Mouse (Mus musculus) granulocyte monocyte progenitor cell, adult 5-6 weeks (primary cell): Measurements from ENCODE around the gene Vps4a. TPM values are rescaled to one million over a fixed set of nuclear protein-coding genes. Genes with fewer than 3 reads are reported as not detected.
"Not testable (repeated sequence)": the region's sequence is repeated elsewhere in the genome, so short reads cannot be mapped to it uniquely, and the experiment has no call there.

Source experiments
- ATAC-seq: replicated peaks from 2 replicates; pipeline ENCODE4 v1.8.0; 2016; ENCODE audit warnings: mild to moderate bottlenecking, moderate TSS enrichment, inconsistent platforms; ENCODE audit not compliant: poor library complexity, severe bottlenecking
- total RNA-seq, 2 experiments: library from RNA; stranded (forward) in 1 of 2; stranded (reverse) in 1 of 2; fragments of 200-712, 200-1000 nt in 1 of 2; fragments of >200 nt in 1 of 2; fragmentation: Nextera tagmentation in 1 of 2; gene quantifications; 2 replicates each; pipeline ENCODE4 v1.2.3; 2014 to 2017

Gene Vps4a
- total RNA-seq (2014; fragmentation: Nextera tagmentation) (21.7 and 22.4 TPM in 2 replicates), total RNA-seq (2017) (29.8 and 31.7 TPM in 2 replicates)

DNA sequence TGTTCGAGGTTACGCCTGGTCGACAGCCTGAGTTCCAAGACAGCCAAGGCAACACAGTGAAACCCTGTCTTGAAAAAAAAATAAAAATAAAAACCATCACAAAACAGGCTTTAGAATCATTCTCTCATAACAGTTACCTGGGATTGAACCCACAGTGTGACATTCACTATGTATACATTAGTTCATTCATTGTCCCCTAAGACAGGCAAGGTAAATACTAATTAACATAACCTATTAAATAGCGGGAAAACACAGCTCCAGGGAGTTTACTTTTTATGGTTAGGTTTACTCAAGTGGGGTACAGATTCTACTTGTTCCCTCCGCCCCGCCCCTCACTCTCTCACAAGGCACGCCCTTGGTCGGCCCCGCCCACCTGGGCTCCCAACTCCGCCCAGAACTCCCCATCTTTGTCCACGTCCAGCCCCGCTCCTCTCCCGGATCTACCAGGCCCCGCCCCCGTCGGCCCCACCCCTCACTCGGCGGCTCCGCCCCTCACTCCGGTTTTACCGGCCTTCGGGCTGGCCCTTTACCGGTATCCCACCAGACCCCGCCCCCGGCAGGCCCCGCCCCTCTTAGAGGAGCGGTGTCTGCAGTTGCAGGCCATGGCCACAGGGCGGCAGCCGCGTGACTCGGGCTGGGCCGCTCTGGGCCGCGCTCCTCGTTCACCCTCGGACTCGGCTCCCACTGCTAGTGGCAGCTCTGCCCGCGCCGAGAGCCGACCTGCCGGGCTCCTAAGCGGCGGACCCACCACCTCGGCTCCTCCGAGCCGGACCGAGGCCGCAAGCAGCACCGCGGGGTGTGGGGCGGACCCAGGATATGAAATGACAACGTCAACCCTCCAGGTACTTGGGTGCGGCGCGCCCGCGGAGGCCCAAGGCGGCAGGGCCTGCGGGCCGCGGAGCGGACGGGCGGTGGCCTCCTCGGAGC, at the start of gene Vps4a:
Gene Vps4a, plus strand, starts transcription at position 573 of the 927 bp plus-strand sequence.
- peak; percentile 82 for ATAC-seq

DNA sequence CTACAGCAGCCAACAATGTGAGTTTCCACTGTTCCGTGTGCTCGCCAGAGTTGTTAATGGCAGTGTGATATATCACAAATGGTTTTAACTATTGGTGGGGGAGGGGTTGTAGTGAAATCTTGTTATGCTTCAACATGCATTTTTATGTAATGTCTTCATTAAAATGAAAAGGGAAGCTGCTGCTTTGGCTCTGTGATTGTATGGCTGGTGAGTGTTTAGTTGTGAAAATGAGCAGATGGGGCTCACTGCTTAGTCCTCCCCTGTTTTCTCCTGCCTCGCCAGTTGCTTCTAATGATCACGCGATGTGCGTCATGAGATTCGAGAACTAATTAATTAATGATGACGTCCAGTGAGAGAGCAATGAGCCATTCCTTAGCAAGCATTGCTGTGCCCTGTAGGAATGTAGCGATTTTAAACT, 45.6 kb upstream of the Vps4a start:
- no peak for ATAC-seq

DNA sequence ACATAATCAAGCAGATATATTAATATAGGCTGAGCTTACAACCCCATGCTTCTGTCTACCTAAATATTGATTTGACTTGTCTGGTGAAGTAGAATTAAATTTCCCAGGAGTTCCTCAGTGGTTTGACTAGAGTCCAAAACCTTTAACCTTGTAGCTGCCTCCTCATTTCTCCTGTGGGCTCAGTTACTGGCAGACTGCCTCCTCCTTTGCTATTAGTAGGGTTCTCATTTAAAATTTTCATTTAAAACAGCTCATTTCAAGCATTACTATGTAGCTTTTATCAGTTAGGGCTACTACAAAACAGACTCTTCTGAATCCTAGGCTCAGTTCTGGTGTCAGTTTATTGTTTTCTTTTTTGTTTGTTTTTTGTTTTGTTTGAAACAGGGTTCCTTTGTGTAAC, 45.1 kb upstream of the Vps4a start:
- no peak for ATAC-seq

DNA sequence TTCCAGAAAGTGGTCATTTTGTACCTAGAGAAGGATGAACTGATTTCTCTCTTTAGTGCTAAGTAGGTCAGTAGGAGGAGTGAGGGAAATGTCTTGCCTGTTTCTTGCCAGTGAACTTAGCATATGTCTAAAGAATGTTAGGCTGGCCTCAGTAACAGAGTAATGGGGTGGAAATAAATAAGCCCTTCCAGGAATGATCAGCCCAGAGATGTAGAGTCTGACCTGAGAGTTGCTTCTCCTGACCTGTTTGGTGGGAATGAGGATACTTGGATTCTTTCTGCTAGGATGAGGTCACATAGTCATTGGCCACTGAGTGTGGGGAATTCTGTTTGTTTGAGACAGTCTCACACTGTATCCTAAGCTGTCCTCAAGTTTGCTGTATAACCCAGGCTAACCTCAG, 43.5 kb upstream of the Vps4a start:
- no peak for ATAC-seq

DNA sequence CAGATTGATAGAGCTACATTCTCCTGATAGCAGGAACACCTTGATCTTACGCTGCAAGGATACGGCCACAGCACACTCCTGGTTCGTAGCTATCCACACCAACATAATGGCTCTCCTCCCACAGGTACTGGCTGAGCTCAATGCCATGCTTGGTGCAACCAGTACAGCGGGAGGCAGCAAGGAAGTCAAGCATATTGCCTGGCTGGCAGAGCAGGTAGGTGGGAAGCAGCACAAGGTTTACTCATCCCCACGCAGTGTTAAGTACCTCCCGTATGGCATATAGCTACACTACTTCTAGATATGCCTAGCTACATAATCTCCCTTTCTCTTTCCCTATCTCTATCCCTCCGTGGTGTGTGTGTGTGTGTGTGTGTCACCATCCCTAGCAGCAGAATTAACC, 39.6 kb upstream of the Vps4a start:
- no peak for ATAC-seq

DNA sequence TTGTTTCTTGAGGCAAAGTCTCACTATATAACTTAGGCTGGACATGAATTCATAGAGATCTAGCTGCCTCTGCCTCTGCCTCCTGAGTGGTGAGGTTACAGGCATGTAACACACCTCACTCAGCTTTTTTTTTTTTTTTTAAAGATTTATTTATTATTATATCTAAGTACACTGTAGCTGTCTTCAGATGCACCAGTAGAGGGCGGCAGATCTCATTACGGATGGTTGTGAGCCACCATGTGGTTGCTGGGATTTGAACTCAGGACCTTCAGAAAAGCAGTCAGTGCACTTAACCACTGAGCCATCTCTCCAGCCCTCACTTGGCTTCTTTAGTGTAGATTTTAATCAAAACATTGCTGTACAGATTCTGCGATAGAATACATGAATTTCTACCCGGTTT, 34.7 kb upstream of the Vps4a start:
- not testable (repeated sequence) for ATAC-seq

DNA sequence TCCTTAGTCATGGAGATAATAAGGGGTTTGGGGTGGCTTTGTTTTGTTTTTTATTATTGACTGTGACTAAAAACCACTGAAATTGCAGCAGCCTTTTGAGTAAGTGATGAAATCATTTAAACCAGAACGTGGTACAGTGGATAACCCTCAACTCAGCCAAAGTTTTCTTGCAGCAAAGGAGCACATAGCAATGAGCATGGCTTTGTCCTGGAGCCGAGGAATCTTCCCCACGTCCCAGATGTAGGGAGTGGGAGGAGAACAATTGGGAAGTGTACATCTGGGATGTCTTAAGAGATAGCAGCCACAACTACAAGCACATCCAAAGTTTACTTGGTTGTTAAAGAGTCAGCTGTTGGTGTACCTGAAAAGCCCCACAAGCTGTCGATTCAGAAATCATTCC, 33.6 kb upstream of the Vps4a start:
- no peak for ATAC-seq

DNA sequence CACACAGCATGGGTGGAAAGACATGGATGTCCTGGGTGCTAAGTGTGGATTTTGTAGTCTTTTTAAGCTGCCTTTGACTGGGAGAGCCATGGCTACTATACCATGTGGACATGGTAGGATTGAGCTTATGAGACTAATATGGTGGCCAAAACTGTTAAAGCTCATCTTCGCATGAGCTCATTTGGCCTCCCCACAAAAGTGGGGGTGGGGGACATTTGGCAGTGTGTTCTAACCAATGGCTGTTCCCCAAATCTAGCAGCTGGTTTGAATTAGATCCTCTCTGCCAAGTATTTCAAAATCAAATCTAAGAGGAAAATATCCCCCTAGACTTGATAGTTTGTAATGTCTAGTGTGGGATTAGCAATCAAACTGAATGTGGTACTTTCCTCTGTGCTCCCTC, 32.0 kb upstream of the Vps4a start:
- no peak for ATAC-seq

DNA sequence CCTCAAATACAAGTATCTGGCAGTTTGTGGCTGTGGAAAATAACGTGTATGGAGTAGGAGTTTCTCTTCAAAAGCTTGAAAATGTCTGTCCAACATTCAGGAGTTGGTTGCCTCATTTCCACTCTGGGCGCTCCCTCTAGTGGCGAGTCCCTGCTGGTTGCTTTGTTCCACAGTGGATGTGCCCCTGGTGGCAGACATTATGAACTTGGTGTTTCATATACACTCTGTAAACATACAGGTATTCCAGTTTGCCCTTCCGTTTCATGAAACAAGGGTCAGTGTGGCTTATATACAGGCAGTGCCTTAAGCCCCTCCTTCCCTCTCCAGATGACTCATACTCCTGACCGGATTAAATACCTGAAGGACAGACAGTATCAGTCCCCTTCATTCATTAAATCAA, 28.5 kb upstream of the Vps4a start:
- ATAC-seq: peak; percentile 100

DNA sequence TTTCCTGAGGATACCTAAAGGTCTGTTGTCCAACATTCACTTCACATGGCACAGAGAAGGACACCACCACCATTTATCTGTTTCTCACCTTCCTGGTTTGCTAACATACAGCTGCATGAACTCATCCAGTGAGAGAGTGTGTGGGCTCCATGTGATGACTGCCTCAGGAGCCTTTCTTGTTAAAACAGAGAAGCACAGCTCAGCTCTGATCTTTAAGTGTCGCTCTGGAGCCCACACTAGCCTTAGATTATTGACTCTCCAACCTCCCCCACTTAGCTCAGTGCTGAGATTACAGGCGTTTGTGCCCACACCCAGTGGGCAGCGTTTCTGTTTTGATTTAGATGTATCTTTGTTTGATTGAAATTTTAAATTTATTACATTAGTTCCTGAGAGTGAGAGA, 23.2 kb upstream of the Vps4a start:
- no peak for ATAC-seq

DNA sequence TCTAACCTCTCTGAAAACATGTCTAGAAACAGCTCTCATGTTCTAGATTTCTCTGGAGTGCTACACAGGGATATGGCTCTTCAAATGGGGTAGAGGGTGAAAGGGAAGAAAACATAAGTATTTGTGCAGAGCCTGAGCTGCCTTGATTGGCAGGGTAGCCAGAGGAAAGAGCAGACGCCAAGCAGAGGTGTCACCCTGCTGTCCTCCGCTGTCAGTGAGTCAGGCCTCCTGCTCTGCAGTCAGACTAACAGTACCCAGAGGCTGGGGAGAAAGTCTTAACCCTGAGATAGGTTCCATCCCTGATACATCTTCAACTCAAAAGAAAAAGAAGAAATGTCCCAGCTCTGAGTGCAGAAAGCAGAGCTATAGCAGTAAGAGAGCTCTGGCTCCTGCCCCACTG, 18.4 kb upstream of the Vps4a start:
- ATAC-seq: no peak

DNA sequence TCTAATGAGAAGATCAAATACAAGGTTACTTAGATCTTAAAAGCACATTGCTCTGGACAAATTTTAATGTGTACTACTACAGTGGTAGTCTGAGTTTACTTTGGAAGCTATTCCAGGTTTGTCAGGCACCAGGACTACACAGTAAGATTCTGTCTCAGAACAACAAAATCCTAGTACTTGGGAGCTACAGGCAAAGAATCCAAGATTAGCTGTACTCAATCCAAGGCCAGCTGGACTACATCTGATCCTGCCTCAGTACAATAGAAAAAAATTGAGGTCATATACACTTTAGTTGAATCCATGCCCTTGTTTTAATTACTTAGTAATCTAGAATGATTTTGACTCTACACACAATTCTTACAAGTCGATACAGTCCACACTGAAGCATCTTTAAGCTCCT, 16.1 kb upstream of the Vps4a start:
- no peak for ATAC-seq

DNA sequence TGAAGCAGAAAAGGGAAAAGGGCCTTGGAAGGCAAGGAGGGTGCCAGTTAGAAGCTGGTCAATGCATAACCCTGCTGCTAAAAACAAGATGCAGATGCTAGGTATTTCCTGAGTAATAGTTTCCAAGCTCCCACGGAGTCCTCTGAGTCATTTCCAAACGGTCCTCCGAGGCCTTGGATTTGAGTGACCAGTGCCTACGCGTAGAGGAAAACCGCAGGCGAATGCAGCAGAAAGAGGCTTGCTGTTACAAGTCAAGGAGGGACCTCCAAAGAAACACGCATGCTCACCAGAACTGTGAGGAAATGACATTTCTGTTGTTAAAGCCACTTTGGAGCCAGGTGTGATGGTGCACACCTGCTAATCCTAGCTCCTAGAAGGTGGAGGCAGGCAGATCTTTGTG, 7.5 kb upstream of the Vps4a start:
- ATAC-seq: no peak

DNA sequence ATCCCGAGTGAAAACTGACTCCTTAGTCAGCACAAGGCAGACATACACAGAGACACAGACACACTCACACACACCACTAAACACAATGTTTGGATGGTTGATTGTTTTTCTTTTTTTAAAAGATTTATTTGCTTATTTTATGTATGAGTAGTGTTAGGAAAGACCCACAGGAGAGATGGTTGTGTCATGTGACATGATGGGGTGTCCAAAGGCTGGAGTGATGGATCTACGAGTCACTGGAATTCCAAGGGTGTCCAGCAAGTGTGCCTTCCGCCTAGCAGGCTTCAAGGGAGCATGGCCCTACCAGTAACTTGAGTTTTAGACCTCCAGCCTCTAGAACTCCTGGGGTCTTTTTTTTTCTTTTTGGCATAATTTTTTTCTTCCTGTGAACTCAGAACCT, 1.7 kb upstream of the Vps4a start:
- no peak for ATAC-seq

DNA sequence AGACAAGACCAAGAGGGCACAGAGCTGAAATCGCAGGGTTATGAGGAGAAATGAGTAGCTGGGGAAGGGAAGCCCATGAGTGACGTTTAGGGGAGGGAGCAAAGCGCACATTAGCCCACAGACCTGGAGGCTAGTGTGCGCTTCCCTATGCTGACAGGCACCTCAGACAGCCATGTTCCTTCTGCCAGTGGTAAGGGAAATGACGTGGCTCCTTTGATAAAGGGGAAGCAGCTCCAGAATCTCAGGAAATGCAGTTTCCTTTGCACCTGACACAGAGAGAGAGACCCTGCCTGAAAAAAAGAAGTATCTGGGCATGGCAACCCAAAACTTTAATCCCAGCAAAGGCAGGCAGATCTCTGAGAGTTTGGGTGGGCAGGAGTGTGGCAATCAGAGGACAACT, 964 bp upstream of the Vps4a start:
- ATAC-seq: peak; percentile 78

DNA sequence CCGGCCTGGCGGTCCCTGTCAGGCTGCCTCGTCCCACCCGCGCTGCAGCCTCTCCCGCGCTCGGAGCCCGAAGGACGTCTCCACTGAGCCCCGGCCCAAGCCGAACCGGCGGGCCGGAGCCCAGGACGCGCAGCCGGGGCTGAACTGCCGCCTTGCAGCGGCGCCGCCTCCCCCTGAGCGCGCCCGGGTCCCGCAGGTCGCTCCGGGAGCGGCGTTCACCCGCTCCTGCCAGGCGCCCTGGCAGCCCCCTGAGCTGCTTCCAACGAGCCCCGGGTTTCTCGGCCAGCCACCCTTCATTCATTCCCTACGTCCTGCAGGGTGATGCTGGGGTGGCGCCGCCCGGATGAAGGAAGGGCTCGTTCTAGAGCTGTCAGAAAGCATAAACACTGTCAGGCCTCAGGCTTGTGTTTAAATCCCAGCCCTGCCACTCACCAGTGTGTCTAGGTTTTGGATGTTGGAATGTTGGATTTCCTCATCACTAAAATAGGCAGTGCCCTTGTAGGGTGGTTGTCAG, 612 bp downstream of the Vps4a start:
- peak; percentile 1; the same call in 1 of the 2 replicates for ATAC-seq

DNA sequence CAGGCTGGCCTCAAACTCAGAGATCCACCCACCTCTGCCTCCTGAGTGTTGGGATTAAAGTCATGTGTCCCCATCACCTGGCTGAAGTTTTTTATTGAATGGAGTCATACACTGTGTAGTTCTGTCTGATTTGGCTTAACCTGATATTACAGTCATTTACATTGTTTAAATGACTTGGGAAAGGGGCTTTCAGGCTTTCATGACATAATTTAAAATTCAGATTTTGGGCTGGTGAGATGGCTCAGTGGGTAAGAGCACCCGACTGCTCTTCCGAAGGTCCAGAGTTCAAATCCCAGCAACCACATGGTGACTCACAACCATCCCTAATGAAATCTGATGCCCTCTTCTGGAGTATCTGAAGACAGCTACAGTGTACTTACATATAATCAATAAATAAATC, 2.6 kb downstream of the Vps4a start:
- not testable (repeated sequence) for ATAC-seq

DNA sequence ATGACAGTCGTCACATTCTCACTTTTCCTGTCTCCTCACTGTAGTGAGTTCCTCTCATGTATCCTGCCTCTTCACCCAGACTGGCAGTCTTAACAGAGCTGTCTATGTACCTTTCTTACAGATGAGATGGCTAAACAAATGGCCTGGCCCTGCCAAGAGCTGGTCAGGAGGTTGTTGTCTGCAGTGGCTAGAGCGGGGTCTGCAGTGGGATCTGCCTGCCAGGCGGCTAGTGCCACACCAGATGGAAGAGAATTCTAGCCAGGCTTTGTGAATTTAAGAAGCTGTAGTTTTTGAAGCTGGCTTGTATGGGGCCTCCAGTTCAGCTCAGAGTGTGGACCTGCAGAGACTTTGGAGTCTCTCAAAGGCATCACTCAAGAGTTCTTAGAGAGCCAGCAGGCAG, 4.6 kb downstream of the Vps4a start:
- ATAC-seq: no peak

DNA sequence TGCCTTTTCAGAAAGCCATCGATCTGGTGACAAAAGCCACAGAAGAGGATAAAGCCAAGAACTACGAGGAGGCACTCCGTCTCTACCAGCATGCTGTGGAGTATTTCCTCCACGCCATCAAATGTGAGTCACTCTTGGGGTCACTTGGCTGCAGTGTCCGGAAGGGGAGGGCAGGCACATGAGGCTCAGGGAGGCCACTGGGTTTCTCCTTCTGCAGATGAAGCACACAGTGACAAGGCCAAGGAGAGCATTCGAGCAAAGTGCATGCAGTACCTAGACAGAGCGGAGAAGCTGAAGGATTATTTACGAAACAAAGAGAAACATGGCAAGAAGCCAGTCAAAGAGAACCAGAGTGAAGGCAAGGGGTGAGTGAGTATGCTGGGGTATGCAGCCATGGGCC, 5.6 kb downstream of the Vps4a start:
- no peak for ATAC-seq

DNA sequence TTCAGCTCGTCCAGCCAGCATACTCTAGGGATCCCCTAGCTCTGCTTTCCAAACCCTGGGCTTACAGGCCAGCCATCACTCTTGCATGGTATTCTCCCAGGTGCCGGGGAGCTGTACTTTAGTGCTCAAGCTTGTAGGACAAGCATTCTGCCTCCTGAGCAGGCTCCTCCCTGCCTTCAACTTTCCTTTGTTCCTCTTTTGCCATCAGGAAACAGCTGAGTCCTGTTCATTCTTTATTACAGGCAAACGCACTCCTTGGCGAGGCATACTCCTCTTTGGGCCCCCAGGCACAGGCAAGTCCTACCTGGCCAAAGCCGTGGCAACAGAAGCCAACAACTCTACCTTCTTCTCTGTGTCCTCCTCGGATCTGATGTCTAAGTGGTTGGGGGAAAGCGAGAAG, 9.6 kb downstream of the Vps4a start:
- ATAC-seq: peak; percentile 82

DNA sequence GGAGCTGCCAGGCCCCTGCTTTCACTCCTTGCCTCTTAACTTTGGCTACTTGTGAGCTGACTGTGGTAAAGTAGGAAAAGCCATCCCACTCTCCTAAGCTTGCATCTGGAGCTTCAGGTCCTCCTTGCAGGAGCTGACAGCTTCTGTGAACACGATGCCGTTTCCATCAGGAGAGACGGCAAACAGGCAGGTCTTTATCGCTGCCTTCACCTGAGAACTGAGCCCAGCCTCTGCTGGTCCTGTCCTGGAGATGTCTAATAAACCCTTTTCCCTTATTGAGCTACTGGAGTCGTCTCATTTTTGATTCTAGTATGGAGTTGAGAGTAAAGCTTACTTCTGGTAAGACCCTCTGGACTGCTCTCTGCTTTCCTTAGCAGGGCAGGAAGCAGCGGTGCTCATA, 14.5 kb downstream of the Vps4a start:
- no peak for ATAC-seq

DNA sequence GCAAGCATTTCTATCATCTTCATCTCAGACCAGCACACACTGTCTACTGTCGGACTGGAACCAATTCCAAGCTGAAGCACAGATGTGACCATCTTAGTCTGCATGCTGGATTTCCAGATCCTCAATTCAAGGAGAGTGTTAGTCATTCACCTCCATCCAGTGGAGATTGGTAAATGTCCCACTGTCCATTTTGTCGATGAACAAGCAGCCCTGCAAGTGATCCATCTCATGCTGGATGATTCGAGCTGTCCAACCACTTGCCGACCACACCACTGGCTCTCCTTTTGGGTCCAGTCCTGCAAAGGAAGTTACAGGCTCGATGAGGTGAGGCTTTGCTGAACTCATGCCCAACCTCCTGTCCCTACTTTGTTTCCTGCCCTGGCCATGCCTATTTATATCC, 16.0 kb downstream of the Vps4a start:
- ATAC-seq: no peak
